Mouse (Mus musculus) kidney, postnatal 36 days (tissue): ENCODE results near the gene Mapk10.

ENCODE experiments used
- DNase-seq, 2 experiments: peaks; one replicate each; pipeline ENCODE4 v3.0.0; 2021 to 2022; ENCODE audit warnings: mixed read lengths in 2 of 2

Gene Mapk10

DNA sequence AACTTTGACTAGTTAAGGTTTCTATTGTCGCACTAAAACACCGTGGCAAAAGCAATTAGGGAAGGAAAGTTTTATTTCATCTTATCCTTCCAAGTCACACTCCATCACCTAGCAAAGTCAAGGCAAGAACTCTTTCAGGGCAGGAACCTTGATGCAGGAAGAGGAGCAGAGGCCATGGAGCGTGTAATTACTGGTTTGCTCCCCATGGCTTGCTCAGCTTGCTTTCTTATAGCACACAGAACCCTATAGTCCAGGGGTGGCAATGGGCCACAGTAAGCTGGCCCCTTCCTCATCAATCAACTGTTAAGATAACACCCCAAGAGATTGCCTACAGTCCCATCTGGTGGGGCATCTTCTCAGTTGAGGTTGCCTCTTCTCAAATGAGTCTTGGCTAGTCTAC is 173.4 kb downstream of the Mapk10 start:
- no peak for DNase-seq

DNA sequence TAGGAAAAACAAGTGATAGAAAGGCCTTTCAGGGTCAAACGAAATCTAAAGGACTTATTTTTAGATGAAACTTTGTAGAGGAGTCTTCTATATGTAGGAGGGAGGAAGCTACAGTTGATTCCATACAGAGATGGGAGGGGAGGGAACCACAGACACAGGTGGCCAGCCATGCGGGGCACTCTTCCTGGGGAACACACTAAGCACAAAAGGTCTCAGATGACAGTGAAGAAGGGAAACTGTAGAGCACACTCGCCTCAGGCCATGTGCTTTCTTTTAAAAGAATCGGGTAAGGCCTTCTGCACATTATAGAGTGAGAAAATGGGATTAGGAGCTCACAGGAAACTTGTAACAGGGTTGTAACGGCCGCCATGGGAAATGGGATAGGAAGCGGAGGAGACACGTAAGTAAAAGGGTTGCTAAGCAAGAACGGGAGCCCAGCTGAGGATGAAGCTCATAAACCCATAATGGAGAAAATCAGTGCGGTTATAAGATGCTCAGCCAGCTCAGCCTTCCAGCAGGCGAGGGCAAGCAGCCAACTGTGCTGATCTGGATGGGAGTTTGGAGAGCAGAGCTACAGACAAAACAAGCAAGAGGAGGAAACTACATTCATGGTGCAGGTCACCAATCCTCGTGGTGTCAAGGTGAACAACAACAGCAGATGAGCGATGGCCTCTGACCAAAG is 182.1 kb downstream of the Mapk10 start:
- DNase-seq = peak in 1 of 2 experiments; percentile 31

DNA sequence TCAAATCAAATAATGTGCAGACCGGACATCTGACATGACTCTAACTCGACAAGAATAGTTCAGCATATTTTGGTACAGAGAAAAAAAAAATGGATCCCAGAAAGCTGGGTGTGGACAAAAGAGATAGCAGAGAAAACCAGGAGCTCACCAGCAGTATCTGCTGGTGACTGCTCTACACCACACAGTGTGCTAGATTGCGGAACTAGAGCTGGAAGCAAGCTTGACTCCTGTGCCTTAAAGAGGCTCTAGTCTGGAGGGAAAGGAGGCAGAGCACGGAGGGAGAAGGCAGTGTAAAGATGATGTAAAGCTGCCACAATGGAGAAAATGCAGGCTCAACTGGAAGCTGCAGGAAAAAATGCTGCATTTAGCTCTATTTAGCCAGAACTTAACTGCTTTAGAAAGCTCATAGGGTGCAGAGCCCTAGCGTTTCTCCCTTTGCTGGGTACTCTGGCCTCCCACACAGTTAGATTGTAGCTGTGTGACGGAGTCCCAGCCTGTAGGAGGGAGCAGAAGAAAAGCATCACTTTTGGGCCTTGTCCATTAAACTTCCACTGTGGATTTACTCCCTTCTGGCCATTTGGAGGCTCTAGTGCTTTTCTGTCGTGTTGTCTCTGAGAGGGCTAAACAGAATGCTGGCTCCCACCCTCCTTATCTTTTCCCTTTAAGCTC is 188.5 kb downstream of the Mapk10 start:
- DNase-seq = no peak

GRCm38 (mm10) chr5:103021479-103021878 is 189.7 kb downstream of the Mapk10 start:
- no peak for DNase-seq

DNA sequence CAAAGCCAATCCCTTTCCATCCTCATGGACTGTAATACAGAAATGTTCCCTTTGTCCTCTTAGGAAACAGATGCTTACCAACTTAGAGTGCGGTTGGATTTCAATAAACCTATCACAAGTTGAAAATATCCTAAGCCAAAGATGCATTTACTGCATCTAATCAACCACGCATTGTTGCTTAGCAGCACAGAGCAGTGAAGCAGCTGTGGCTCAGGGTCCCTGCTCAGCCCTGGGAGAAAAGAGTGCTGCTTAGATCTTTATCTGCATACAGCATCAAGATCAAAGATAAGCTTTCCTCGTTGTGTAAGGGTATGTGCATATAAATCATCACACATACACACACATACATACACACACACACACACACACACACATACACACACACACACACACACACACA is 190.2 kb downstream of the Mapk10 start:
- no peak for DNase-seq

DNA sequence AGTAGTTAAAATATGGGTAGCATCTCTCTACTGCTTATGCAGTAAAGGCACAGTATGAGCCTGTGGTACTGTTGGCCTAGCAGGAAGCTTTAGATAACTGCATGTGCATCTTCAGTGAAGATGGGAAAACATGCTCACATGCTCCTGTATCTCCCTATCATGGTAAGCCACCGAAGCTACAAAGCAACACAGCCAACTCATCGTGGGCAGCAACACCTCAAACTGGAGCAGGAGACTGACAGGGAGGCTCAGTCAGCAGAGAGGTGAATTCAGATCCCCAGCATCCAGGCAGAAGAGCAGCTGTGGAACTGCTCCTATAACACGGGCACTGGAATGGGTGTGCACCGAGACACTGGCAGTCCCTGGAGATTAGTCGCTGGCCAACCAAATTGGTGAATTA is 191.0 kb downstream of the Mapk10 start:
- no peak for DNase-seq

- no peak for DNase-seq
Observed at GRCm38 (mm10) chr5:103017637-103018036, 193.5 kb downstream of the Mapk10 start.

- DNase-seq = no peak
Observed at GRCm38 (mm10) chr5:103014309-103014708, 196.8 kb downstream of the Mapk10 start.

DNA sequence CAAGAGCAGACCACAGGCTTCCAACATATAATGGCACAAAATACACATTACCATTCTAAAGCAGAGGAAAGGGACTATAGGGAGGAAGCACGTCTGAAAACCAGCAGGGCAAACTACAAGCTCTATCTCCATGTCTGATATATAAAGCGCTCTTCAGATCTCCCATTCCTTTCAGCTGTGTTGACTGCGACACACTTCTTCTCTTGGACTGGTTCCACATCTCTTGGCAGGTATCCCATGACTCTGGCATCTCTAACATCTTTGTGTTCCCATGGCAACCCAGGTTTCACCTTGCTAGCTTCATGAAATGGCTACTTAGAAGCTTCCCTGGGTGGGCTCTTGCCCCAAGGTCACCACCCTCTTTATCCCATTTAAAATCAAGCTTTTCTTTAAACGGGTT is 202.2 kb downstream of the Mapk10 start:
- DNase-seq = no peak

DNA sequence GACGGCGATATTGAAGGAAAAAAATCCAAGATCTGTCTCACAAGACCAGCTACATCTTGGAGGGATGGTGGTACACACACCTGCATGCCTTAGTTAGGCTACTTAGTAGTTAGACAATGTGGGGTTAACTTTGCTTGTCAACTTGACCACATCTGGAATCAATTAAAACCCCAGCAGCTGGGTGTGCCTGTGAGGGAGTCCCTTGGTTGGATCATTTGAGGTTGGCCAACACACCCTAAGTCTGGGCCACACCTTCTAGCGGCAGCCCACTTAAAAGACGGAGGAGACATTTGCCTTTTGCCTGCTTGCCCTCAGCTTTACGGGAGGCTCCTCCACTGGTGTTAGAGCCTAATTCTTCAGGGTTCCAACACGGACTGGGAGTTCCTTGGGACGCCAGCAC is 209.0 kb downstream of the Mapk10 start:
- DNase-seq = no peak

DNA sequence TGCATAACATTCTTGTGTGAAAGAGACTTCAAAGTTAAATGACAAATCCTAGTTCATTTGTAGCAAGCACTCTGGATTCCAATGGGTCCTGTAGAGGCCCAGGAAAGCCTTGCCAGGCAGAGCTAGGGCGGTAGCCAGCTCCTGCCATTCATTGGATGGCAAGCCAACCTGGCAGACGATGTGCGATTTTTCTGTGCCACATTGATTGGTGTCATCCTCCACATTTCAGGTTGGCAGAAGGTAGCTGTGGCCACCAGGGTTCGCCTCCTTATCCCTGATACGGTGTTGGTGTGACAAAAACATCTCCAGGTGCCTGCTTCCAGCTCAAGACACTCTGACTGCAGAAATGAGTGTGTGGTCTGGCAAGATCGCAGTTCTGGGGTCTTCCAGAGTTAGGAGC is 210.6 kb downstream of the Mapk10 start:
- no peak for DNase-seq

DNA sequence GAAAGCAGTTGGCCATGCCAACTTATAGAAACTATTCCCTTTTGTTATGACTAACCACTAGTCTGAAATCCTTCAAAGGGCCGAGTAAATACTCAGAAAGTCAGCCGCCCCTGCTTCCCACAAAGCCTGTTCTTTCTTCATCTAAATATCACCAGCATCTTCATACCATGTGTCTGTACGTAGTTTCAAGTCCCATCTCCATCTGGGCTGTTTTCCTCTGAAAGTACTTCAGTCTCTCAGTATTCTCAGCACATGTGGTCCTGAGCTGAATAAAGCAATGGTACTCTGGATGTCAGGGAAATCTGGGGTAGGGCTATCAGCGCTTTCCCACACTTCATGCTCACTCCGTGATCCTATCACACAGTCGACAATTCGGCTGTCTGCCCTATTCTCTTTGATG is 212.6 kb downstream of the Mapk10 start:
- no peak for DNase-seq

DNA sequence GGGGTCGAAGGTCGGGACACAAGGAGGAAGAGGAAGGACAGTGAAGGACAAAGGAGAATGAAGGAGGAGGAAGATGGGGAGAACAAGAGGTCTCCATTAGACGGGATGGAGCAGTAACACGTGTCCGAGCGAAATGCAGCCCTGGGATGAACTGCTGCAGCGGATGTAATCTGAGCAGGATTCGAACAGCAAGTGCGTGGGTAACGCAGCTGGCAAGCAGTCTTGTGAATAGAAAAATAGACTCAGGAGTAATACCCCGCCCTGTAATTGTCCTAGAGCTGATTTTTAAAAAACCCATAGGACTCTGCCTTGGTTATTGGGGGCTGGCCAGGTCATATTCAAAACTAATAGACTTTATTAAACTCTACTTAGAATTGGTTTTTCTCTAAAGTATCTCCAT is 213.2 kb downstream of the Mapk10 start:
- DNase-seq = no peak

DNA sequence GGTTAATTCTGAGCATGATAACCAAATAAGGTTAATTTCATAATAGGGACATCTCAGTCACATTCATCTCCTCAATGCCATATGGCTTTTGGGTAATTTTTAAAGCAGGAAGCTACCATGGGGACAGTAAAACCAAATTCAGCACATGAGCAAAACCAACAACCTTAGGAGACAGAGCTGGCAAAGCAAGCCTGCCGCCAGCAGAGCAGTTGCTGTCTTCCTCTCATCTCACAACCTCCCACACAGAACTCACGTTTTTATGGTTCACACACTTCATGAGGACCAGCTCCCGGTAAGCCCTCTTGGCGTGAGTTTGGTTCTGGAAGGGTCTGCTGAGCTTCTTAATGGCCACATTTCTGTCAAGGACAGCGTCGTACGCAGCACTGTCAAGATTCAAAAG is 214.8 kb downstream of the Mapk10 start:
- no peak for DNase-seq

- no peak for DNase-seq
Observed at GRCm38 (mm10) chr5:102995928-102996327, 215.2 kb downstream of the Mapk10 start.

GRCm38 (mm10) chr5:102993951-102994350 is 217.2 kb downstream of the Mapk10 start:
- DNase-seq = peak; percentile 22 to 33

DNA sequence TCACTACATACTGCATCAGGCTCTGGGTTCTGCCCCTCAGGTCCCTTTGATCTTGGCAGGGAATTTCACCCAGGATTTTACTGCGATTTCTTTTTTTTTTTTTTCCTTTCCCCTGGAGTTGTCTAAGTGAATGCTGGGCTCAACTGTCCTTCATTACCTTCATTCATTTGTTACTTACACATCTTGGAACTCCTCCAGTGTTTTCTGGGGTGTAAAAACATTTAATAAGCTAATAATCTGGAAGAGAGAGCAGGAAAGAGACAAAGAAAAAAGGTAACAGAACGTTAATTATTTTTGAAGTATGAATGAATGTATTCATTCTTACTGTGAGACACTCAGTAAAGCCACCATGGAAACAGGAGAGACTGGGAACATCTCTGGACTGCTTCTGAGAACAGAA is 219.4 kb downstream of the Mapk10 start:
- no peak for DNase-seq

DNA sequence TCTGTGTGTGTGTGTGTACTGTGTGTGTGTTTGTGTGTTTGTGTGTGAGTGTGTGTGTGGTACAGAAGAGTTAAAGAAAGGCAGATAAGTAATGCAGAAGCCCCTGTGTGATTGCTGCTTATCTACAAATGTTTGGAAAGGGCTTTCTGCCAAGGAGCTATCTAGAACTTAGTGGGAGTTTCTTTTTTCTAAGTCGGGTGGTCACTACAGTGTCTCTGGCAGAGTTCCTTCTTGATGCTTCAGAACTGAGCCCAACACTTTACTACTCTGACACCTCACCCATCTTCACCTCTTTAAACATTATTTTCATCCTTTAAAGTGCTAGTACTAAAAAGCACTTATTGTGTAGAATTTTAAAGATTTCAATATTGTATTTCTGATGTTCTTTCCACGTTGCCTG is 232.8 kb downstream of the Mapk10 start:
- no peak for DNase-seq

- no peak for DNase-seq
Observed at GRCm38 (mm10) chr5:102977138-102977537, 234.0 kb downstream of the Mapk10 start.

GRCm38 (mm10) chr5:102976540-102976939 is 234.6 kb downstream of the Mapk10 start:
- DNase-seq = no peak

GRCm38 (mm10) chr5:102974400-102974799 is 236.7 kb downstream of the Mapk10 start:
- no peak for DNase-seq

DNA sequence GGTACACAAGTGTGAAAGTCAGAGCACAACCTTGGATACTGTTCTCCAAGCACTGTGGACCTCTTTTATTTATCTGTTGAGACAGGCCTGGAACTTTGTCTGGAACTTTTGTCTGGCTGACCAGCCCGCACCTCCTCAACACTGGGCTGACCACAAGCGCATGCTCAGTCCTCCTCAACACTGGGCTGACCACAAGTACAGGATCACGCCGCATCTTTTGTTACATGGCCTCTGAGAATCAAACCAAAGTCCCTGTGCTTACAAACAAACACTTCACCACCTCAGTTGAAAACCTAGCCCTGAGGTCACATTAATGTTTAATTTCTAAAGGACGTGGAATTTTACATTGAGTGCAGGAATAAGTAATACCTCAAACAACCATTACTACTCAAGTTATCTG is 246.7 kb downstream of the Mapk10 start:
- DNase-seq = peak; percentile 29 to 50

- DNase-seq = no peak
Observed at GRCm38 (mm10) chr5:102953414-102953813, 257.7 kb downstream of the Mapk10 start.

DNA sequence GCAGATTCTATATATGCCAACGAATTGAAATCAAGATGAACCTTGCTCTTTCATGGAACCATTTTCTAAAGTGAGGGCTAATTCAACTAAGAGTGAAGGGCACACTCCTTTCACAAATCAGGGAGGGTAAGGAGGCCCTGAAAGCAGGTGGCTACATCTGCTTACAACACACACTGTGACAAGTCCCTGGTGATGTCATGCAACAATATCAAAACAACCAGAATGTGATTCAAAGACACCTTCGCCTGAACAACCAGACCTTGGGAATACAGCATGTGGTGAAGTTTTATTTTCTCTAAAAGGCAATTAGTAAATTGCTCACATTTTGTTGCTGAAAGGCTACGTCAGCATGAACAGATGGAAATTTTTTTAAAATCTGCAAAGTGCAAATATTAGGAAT is 258.2 kb downstream of the Mapk10 start:
- DNase-seq = no peak
